Mouse (Mus musculus) right cerebral cortex, adult 2 months (tissue): ENCODE measurements around the gene Exoc5.

Experiments used
- DNase-seq, 2 experiments: peaks; one replicate each; pipeline ENCODE4 v3.0.0; 2021 to 2022; ENCODE audit warnings: low spot score in 2 of 2

The Exoc5 gene

GRCm38 (mm10) chr14:49007979-49008378 lies 58.5 kb downstream of the Exoc5 start:
- DNase-seq = no peak

- no peak for DNase-seq
Observed at GRCm38 (mm10) chr14:49001655-49002054, 64.8 kb downstream of the Exoc5 start.

GRCm38 (mm10) chr14:48998795-48999194 lies 67.7 kb downstream of the Exoc5 start:
- no peak for DNase-seq

GRCm38 (mm10) chr14:48993861-48994260 lies 72.6 kb downstream of the Exoc5 start:
- DNase-seq = no peak

GRCm38 (mm10) chr14:48992070-48992580 lies 74.3 kb downstream of the Exoc5 start:
- no peak for DNase-seq

GRCm38 (mm10) chr14:48991144-48991522 lies 75.3 kb downstream of the Exoc5 start:
- DNase-seq = no peak

GRCm38 (mm10) chr14:48990471-48991143 lies 75.8 kb downstream of the Exoc5 start:
- peak; percentile 75 to 77 for DNase-seq

GRCm38 (mm10) chr14:48989831-48990230 lies 76.6 kb downstream of the Exoc5 start:
- DNase-seq = no peak

- DNase-seq = no peak
Observed at GRCm38 (mm10) chr14:48986231-48986630, 80.2 kb downstream of the Exoc5 start.

- DNase-seq = peak; percentile 40 to 51
Observed at GRCm38 (mm10) chr14:48985673-48986072, 80.8 kb downstream of the Exoc5 start.

- peak; percentile 36 to 60 for DNase-seq
Observed at GRCm38 (mm10) chr14:48978971-48979388, 87.5 kb downstream of the Exoc5 start.

GRCm38 (mm10) chr14:48971546-48971945 lies 94.9 kb downstream of the Exoc5 start:
- DNase-seq = no peak

- DNase-seq = no peak
Observed at GRCm38 (mm10) chr14:48968670-48969069, 97.8 kb downstream of the Exoc5 start.
